Mouse (Mus musculus): ENCODE results near the gene Pik3cd. TPM values are rescaled to one million over a fixed set of nuclear protein-coding genes. Genes with fewer than 3 reads are reported as not detected.

The Pik3cd gene
- total and polyA plus RNA-seq, 3 experiments = 57.0 to 95.0 (median 72.1) TPM

DNA sequence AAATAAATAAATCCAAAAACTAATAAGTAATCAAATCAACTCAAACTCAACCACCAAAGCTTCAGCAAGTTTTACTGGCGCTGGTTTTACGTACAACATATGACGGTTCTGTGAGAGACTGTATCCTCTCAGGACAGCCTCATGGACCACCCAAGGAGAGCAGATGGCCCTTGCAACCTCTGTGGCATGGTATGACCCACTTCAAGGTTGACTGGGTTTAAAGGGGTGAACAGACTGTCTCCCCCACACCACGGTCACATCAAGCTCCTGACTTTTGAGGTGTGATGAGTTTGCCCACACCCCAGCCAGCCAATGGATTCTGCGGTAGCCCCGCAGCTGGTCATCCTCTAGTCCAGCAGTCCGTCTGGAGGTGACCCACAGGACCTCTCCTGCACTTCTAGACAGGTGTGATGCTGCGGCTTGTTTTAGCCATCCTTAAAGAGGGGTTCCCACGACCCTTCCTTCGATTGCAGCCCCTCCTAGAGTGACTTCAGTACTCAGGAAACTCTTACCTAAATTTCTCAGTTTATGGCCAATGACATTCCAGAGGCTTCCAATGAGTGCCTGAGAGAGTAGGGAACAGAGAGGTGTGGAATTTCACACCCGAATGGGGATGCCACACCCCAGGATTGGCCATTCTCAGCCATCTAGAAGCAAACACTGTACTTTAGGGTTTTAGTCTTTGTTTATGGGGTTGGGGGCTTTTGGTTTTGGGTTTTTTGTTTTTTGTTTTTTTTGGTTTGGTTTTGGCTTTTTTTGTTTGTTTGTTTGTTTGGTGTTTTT lies 17.3 kb downstream of the Pik3cd start:
- H3K4me3 ChIP-seq (replicated peaks in 1 of 3; ENCODE audit: low read depth in 2 of 3, low read length in 2 of 3, poor library complexity in 1 of 3) = no peak overlapping the region
- no peak overlapping the region for H3K27ac ChIP-seq (ENCODE audit: insufficient read depth, low read depth)
- no peak overlapping the region for H3K4me2 ChIP-seq (ENCODE audit: insufficient read depth, low read depth, poor library complexity, severe bottlenecking)
- no peak overlapping the region for H3K9ac ChIP-seq (ENCODE audit: insufficient read depth, low read depth)
- H3K9me3 ChIP-seq (replicated peaks; ENCODE audit: low read length) = no peaks in the 10 kb centered on the region
- in situ Hi-C loops (cut with MboI; ENCODE audit: low pct_ligation_motif_present, low pct_unique_long_range_greater_than_20kb, low sequenced_read_pairs) (no loop called here), dilution Hi-C loops (cut with MboI; ENCODE audit: extremely low pct_ligation_motif_present, extremely low pct_unique_long_range_greater_than_20kb, low sequenced_read_pairs) (no loop called here)
- peaks cover 17 to 61% of the 10 kb centered on the region in 2 experiments for H3K36me3 ChIP-seq (replicated peaks in 1 of 2; ENCODE audit: control insufficient read depth in 1 of 2, insufficient read depth in 1 of 2, low read length in 1 of 2)
- peaks cover 65% of the 10 kb centered on the region for H3K79me2 ChIP-seq (replicated peaks; ENCODE audit: control insufficient read depth, extremely low read depth, insufficient read depth, poor library complexity, severe bottlenecking)
- H3K4me1 ChIP-seq (ENCODE audit: control insufficient read depth in 1 of 2, insufficient read depth in 2 of 2) = peaks cover 19 to 79% of the 10 kb centered on the region in 2 experiments
- DNase-seq (ENCODE audit: extremely low read depth) = no peak
- H3K27me3 ChIP-seq (replicated peaks) = no peaks in the 10 kb centered on the region
- no peak for TF ChIP-seq CHD1 (IDR thresholded peaks at IDR 0.05; ENCODE audit: low read depth, low read length)
- TF ChIP-seq MAX (IDR thresholded peaks at IDR 0.05; ENCODE audit: low read length) = no peak
- no peak for TF ChIP-seq TBP (conservative IDR thresholded peaks at IDR 0.05; ENCODE audit: low read depth, low read length)
- no peak for TF ChIP-seq POLR2AphosphoS2 (IDR thresholded peaks at IDR 0.05; ENCODE audit: low read depth, low read length)
- TF ChIP-seq MXI1 (IDR thresholded peaks at IDR 0.05; ENCODE audit: low read depth, low read length) = no peak
- TF ChIP-seq BHLHE40 (IDR thresholded peaks at IDR 0.05; ENCODE audit: low read depth, low read length) = no peak
- TF ChIP-seq E2F4 (IDR thresholded peaks at IDR 0.05; ENCODE audit: insufficient replicate concordance, low read depth, low read length) = no peak
- TF ChIP-seq ELF1 (IDR thresholded peaks at IDR 0.05; ENCODE audit: low read depth, low read length) = no peak

GRCm38 (mm10) chr4:149683875-149684274 lies 18.5 kb downstream of the Pik3cd start:
- H3K27me3 ChIP-seq (replicated peaks) = no peaks in the 10 kb centered on the region
- H3K4me3 ChIP-seq (replicated peaks in 1 of 3; ENCODE audit: low read depth in 2 of 3, low read length in 2 of 3, poor library complexity in 1 of 3) = no peak overlapping the region
- peaks cover 21 to 67% of the 10 kb centered on the region in 2 experiments for H3K36me3 ChIP-seq (replicated peaks in 1 of 2; ENCODE audit: control insufficient read depth in 1 of 2, insufficient read depth in 1 of 2, low read length in 1 of 2)
- no peak for TF ChIP-seq E2F4 (IDR thresholded peaks at IDR 0.05; ENCODE audit: insufficient replicate concordance, low read depth, low read length)
- TF ChIP-seq NRF1 (IDR thresholded peaks at IDR 0.05; ENCODE audit: low read depth, low read length) = no peak
- TF ChIP-seq TCF12 (IDR thresholded peaks at IDR 0.05; ENCODE audit: low read depth, low read length) = no peak
- TF ChIP-seq MAX (IDR thresholded peaks at IDR 0.05; ENCODE audit: low read length) = no peak
- no peak for TF ChIP-seq SIN3A (IDR thresholded peaks at IDR 0.05; ENCODE audit: low read length)
- peaks cover 4% of the 10 kb centered on the region for H3K9me3 ChIP-seq (replicated peaks; ENCODE audit: low read length)
- peaks cover 68% of the 10 kb centered on the region for H3K79me2 ChIP-seq (replicated peaks; ENCODE audit: control insufficient read depth, extremely low read depth, insufficient read depth, poor library complexity, severe bottlenecking)
- in situ Hi-C loops (cut with MboI; ENCODE audit: low pct_ligation_motif_present, low pct_unique_long_range_greater_than_20kb, low sequenced_read_pairs) (no loop called here), dilution Hi-C loops (cut with MboI; ENCODE audit: extremely low pct_ligation_motif_present, extremely low pct_unique_long_range_greater_than_20kb, low sequenced_read_pairs) (no loop called here)
- DNase-seq (ENCODE audit: extremely low read depth) = no peak
- peak overlapping the region; percentile 40 for H3K4me2 ChIP-seq (ENCODE audit: insufficient read depth, low read depth, poor library complexity, severe bottlenecking)
- H3K9ac ChIP-seq (ENCODE audit: insufficient read depth, low read depth) = no peak overlapping the region
- H3K27ac ChIP-seq (ENCODE audit: insufficient read depth, low read depth) = peak overlapping the region; percentile 32; the same call in 1 of the 2 replicates
- peaks cover 17 to 76% of the 10 kb centered on the region in 2 experiments for H3K4me1 ChIP-seq (ENCODE audit: control insufficient read depth in 1 of 2, insufficient read depth in 2 of 2)
